Mouse (Mus musculus) liver, embryonic 14.5 days (tissue): ENCODE data around the gene Kdm5b. TPM values are rescaled to one million over a fixed set of nuclear protein-coding genes. Genes with fewer than 3 reads are reported as not detected.

Source experiments
- ATAC-seq: fragments of 200-750 bp; cut with Nextera tagmentation; 2 replicates; pipeline ENCODE4 v1.8.0; 2017; ENCODE audit warnings: moderate number of reproducible peaks, mild to moderate bottlenecking, moderate library complexity; ENCODE audit not compliant: insufficient read depth
- DNase-seq, 3 experiments: peaks; one replicate each; pipeline ENCODE4 v3.0.0-alpha.2; 2012 to 2013; ENCODE audit warnings: low read depth in 3 of 3, low spot score in 3 of 3
- H3K27ac ChIP-seq: fragments of 300-500 bp; sonication (generic); 2 replicates; pipeline ENCODE4 v1.5.1; 2014; ENCODE audit warnings: moderate library complexity, mild to moderate bottlenecking, control low read depth, inconsistent platforms
- H3K27me3 ChIP-seq: fragments of 300-500 bp; sonication (generic); 2 replicates; pipeline ENCODE4 v1.6.1; 2014; ENCODE audit warnings: mild to moderate bottlenecking, low read length, moderate library complexity; ENCODE audit not compliant: control insufficient read depth, insufficient read depth
- H3K36me3 ChIP-seq: fragments of 300-500 bp; sonication (generic); replicated peaks from 2 replicates; pipeline ENCODE4 v1.6.1; 2014; ENCODE audit warnings: low read depth; ENCODE audit not compliant: control insufficient read depth, insufficient read depth
- H3K4me1 ChIP-seq, 2 experiments: fragments of 200-500 bp in 1 of 2; fragments of 300-500 bp in 1 of 2; sonication (generic) in 1 of 2; replicated peaks; 2 replicates each; pipeline ENCODE4 v1.6.1; 2012 to 2014; ENCODE audit warnings: antibody characterized with exemption in 1 of 2, inconsistent platforms in 1 of 2, low read length in 1 of 2; ENCODE audit not compliant: control insufficient read depth in 2 of 2, insufficient read depth in 2 of 2
- H3K4me2 ChIP-seq: fragments of 300-500 bp; sonication (generic); 2 replicates; pipeline ENCODE4 v1.6.1; 2014; ENCODE audit warnings: low read depth, mild to moderate bottlenecking, control low read depth, moderate library complexity
- H3K4me3 ChIP-seq, 2 experiments: fragments of 200-500 bp in 1 of 2; fragments of 300-500 bp in 1 of 2; sonication (generic) in 1 of 2; 2 replicates each; pipeline ENCODE4 v1.5.1; 2012 to 2014; ENCODE audit warnings: low read depth in 2 of 2, low read length in 2 of 2, mild to moderate bottlenecking in 2 of 2, control low read depth in 1 of 2, inconsistent platforms in 1 of 2, moderate library complexity in 1 of 2; ENCODE audit not compliant: insufficient read depth in 1 of 2
- H3K9ac ChIP-seq: fragments of 300-500 bp; sonication (generic); replicated peaks from 2 replicates; pipeline ENCODE4 v1.6.1; 2014; ENCODE audit warnings: mild to moderate bottlenecking, control low read depth, moderate library complexity
- H3K9me3 ChIP-seq: fragments of 300-500 bp; sonication (generic); 2 replicates; pipeline ENCODE4 v1.6.1; 2016; ENCODE audit warnings: low read length, mixed read lengths; ENCODE audit not compliant: control insufficient read depth
- CTCF ChIP-seq: IDR thresholded peaks from 2 replicates; pipeline ENCODE4 v1.5.1; 2016; ENCODE audit warnings: antibody characterized with exemption, low read depth, control low read depth
- EP300 ChIP-seq: IDR thresholded peaks from 2 replicates; pipeline ENCODE4 v1.6.1; 2016; ENCODE audit warnings: antibody characterized with exemption, low read depth
- WGBS: fragments of 180-500 bp; shearing (Covaris S2); extraction: QIAGEN DNeasy Blood & Tissue Kit; methylation state at CpG from one replicate; pipeline ENCODE4 v1.1.7; 2014; ENCODE audit not compliant: insufficient replicate concordance; 5-methylcytosine and 5-hydroxymethylcytosine counted together
- polyA plus RNA-seq, 2 experiments: library from polyadenylated mRNA; depleted of rRNA in 1 of 2; stranded (reverse) in 1 of 2; unstranded in 1 of 2; fragments of >200 nt; fragmentation: Nextera tagmentation in 1 of 2; extraction: Ambion mirVana in 1 of 2; gene quantifications; 2 replicates each; pipeline versions ENCODE4 v1.2.1 to v1.2.3; 2012 to 2014

The Kdm5b gene
- polyA plus RNA-seq, 2 experiments: 1.8 to 4.2 TPM

DNA sequence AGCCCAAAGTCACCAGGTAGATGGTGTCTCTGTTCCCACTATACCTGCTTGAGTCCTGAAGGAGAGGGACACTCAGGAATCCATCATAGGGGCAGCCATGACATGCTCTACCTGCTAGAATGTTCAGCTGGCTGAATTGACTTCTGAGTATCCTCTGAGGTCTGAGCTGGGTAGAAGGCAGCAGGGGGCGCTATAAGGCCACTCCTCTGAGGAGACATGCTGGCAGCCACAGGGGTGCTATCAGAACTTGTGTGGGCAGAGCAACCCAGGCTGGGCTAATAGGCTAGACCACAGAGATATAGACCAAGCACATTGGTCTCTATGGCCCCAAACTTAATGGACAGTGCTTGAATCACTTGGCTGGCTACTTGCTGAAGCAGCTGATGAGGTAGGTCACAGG, 114.3 kb downstream of the Kdm5b start:
- TF ChIP-seq EP300 (no peak), CTCF (peak; percentile 83)
- no peaks in the 10 kb centered on the region for H3K36me3 ChIP-seq
- no peak overlapping the region for H3K27ac ChIP-seq
- WGBS: 5% methylated on average over 1 of the region's 1 CpGs
- H3K4me3 ChIP-seq: no peak overlapping the region
- H3K4me1 ChIP-seq: no peaks in the 10 kb centered on the region
- no peaks in the 10 kb centered on the region for H3K27me3 ChIP-seq
- H3K4me2 ChIP-seq: no peak overlapping the region
- H3K9ac ChIP-seq: no peak overlapping the region
- no peaks in the 10 kb centered on the region for H3K9me3 ChIP-seq
- ATAC-seq (no peak), DNase-seq (peak in 2 of 3 experiments; percentile 15 to 17)

DNA sequence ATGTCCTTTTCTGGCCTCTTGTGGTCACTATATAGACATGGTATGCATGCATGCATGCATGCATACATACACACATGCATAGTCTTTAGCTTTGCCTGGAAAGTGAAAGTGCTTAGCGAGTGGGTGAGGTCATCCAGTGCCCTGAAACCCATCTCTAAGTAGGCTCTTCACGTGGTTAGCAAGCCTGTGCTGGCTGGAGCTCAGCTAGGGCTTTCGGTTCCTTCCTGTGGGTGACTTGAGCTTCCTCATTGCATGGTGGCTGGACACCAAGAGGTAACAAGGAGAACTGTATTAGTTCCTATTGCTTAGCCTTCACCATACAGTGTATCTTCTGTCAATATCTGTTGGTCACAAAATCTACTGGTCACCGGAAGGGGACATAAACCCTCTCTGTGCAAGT, 119.5 kb downstream of the Kdm5b start:
- Histone ChIP-seq H3K27ac (no peak overlapping the region), H3K4me3 (no peak overlapping the region), H3K4me2 (no peak overlapping the region), H3K9ac (no peak overlapping the region), H3K4me1 (no peaks in the 10 kb centered on the region), H3K36me3 (no peaks in the 10 kb centered on the region), H3K9me3 (no peaks in the 10 kb centered on the region), H3K27me3 (no peaks in the 10 kb centered on the region)
- 15% methylated on average over 4 of the region's 4 CpGs for WGBS
- ATAC-seq: no peak
- DNase-seq: peak in 1 of 3 experiments; percentile 19
- 0 out of 2 replicates have a peak, but pooled peaks have one; percentile 7 for TF ChIP-seq CTCF
- TF ChIP-seq EP300: no peak

- WGBS: 15% methylated on average over 6 of the region's 6 CpGs
- TF ChIP-seq CTCF: peak; percentile 44
- no peak for TF ChIP-seq EP300
- Histone ChIP-seq H3K4me1 (no peaks in the 10 kb centered on the region), H3K9ac (no peak overlapping the region), H3K27me3 (no peaks in the 10 kb centered on the region), H3K9me3 (no peaks in the 10 kb centered on the region), H3K36me3 (no peaks in the 10 kb centered on the region), H3K27ac (no peak overlapping the region), H3K4me3 (no peak overlapping the region), H3K4me2 (no peak overlapping the region)
- ATAC-seq (no peak), DNase-seq (no peak)
Measured at GRCm38 (mm10) chr1:134680617-134681016, 120.6 kb downstream of the Kdm5b start.

DNA sequence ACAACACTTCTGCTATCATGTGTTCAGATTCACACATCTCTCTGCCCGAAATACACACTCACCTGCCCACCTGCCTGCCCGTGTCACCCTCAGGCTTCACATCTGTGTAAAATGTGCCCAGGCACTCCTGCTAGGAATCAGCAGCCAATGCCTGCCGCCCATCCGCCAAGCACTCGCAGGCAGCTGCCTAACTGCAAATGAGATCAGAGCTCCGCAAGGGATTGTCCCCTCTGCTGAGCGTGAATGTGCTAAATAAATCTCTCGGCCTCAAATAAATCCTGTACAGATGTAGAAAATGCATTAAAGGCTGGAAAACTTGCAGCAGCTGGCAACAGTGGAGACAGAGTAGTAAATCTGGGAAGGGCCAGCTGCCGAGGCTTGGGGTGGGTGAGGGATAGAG, 122.5 kb downstream of the Kdm5b start:
- H3K4me1 ChIP-seq: no peaks in the 10 kb centered on the region
- no peak for ATAC-seq
- no peaks in the 10 kb centered on the region for H3K9me3 ChIP-seq
- H3K9ac ChIP-seq: no peak overlapping the region
- no peaks in the 10 kb centered on the region for H3K36me3 ChIP-seq
- DNase-seq: no peak
- no peak overlapping the region for H3K4me2 ChIP-seq
- WGBS: 51% methylated on average over 9 of the region's 9 CpGs
- H3K27ac ChIP-seq: no peak overlapping the region
- no peaks in the 10 kb centered on the region for H3K27me3 ChIP-seq
- no peak for TF ChIP-seq EP300
- no peak for TF ChIP-seq CTCF
- no peak overlapping the region for H3K4me3 ChIP-seq

Other genes with a start within 250 kb of the Kdm5b start
- gene Ppfia4, start 227.2 kb upstream of the Kdm5b start, polyA plus RNA-seq (2012; rRNA removed): 1.2 TPM in 2 replicates
- gene Ppfia4, start 227.2 kb upstream of the Kdm5b start, polyA plus RNA-seq (2014; fragmentation: Nextera tagmentation; extraction: Ambion mirVana): 1.1 and 1.8 TPM in 2 replicates
- gene Tmem183a, start 198.2 kb upstream of the Kdm5b start, polyA plus RNA-seq (2012; rRNA removed): 34.1 and 35.4 TPM in 2 replicates
- 49.1 and 59.1 TPM in 2 replicates for gene Tmem183a, start 198.2 kb upstream of the Kdm5b start, polyA plus RNA-seq (2014; fragmentation: Nextera tagmentation; extraction: Ambion mirVana)
- not detected in 2 replicates for gene 4933406M09Rik, start 174.2 kb upstream of the Kdm5b start, polyA plus RNA-seq (2012; rRNA removed)
- gene 4933406M09Rik, start 174.2 kb upstream of the Kdm5b start, polyA plus RNA-seq (2014; fragmentation: Nextera tagmentation; extraction: Ambion mirVana): not detected in 2 replicates
- gene Cyb5r1, start 154.6 kb upstream of the Kdm5b start, polyA plus RNA-seq (2012; rRNA removed): 13.0 and 14.9 TPM in 2 replicates
- gene Cyb5r1, start 154.6 kb upstream of the Kdm5b start, polyA plus RNA-seq (2014; fragmentation: Nextera tagmentation; extraction: Ambion mirVana): 10.8 and 10.9 TPM in 2 replicates
- gene Adipor1, start 144.8 kb upstream of the Kdm5b start, polyA plus RNA-seq (2012; rRNA removed): 56.1 and 59.6 TPM in 2 replicates
- gene Adipor1, start 144.8 kb upstream of the Kdm5b start, polyA plus RNA-seq (2014; fragmentation: Nextera tagmentation; extraction: Ambion mirVana): 126 and 134 TPM in 2 replicates
- 12.1 and 17.9 TPM in 2 replicates for gene Klhl12, start 104.6 kb upstream of the Kdm5b start, polyA plus RNA-seq (2012; rRNA removed)
- 28.0 and 31.6 TPM in 2 replicates for gene Klhl12, start 104.6 kb upstream of the Kdm5b start, polyA plus RNA-seq (2014; fragmentation: Nextera tagmentation; extraction: Ambion mirVana)
- gene Rabif, start 65.5 kb upstream of the Kdm5b start, polyA plus RNA-seq (2012; rRNA removed): 8.9 and 9.7 TPM in 2 replicates
- 16.8 and 18.2 TPM in 2 replicates for gene Rabif, start 65.5 kb upstream of the Kdm5b start, polyA plus RNA-seq (2014; fragmentation: Nextera tagmentation; extraction: Ambion mirVana)
- gene Mgat4e, start 10.5 kb upstream of the Kdm5b start, polyA plus RNA-seq (2012; rRNA removed): not detected in 2 replicates
- gene Mgat4e, start 10.5 kb upstream of the Kdm5b start, polyA plus RNA-seq (2014; fragmentation: Nextera tagmentation; extraction: Ambion mirVana): not detected in 2 replicates
- 0.04 TPM in 2 replicates for gene Syt2, start 86.5 kb downstream of the Kdm5b start, polyA plus RNA-seq (2012; rRNA removed)
- 0.08 TPM in 1 of 2 replicates, not detected in the other for gene Syt2, start 86.5 kb downstream of the Kdm5b start, polyA plus RNA-seq (2014; fragmentation: Nextera tagmentation; extraction: Ambion mirVana)